Mouse (Mus musculus): ENCODE results near the gene Slc22a8. TPM values are rescaled to one million over a fixed set of nuclear protein-coding genes. Genes with fewer than 3 reads are reported as not detected.
A peak's percentile ranks its signal among the peaks of the same experiment; 100 is the strongest.

Slc22a8 gene
- polyA plus RNA-seq (2014; fragmentation: Nextera tagmentation; extraction: Ambion mirVana): 4.5 and 6.4 TPM in 2 replicates

DNA sequence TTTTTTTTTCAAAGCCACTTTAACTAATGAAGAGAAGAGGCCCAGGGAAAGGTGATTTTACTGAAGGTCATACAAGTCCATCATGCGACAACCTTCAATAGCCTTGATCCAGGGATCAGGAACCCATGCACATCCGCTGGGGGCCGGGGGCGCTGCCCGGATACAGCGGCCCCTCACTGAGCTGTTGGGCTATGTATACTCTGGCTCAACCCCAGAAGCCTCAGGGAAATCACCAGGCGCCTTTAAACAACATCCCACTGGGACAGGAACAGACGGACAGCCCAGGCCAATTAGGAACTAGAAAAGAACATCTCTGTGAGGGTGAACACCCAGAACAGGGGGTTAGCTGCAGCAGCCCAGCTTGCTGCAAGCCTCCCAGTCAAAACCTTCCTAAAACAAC is at the start of gene Slc22a8:
Gene Slc22a8 (plus strand): TSS at position 301 of the 400 bp plus-strand sequence.
- no peak for ATAC-seq (ENCODE audit: low FRiP score, low TSS enrichment)

DNA sequence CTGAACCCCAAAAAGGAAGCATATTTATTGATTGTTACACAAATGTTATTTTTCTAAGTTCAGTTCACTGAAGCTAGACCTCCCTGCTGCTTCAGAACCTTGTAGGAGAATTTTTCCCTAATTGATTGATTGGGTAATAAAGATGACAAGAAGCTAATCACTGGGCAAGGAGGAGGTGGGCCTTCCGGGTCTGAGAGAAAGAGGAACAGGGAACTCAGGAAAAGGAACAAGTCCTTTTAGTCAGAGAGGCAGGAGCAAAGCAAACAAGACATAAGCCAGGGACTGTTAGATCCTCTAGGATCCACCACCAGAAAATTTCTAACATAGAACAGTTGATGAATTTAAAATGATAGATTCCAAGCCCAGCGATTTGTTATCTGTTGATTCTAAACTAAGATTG is 32.2 kb upstream of the Slc22a8 start:
- Histone ChIP-seq H3K4me1 (ENCODE audit: control insufficient read depth, insufficient read depth, low read length) (no peaks in the 10 kb centered on the region), H3K4me2 (ENCODE audit: low read length) (no peak overlapping the region), H3K36me3 (ENCODE audit: control insufficient read depth, insufficient read depth, low read length) (no peaks in the 10 kb centered on the region), H3K27me3 (ENCODE audit: control insufficient read depth, insufficient read depth, low read length) (no peaks in the 10 kb centered on the region), H3K27ac (replicated peaks; ENCODE audit: low read depth, low read length) (no peak overlapping the region), H3K4me3 (replicated peaks; ENCODE audit: low read depth, low read length) (no peak overlapping the region), H3K9ac (replicated peaks; ENCODE audit: low read length) (no peak overlapping the region), H3K9me3 (ENCODE audit: control insufficient read depth, low read length) (no peaks in the 10 kb centered on the region)
- 90% methylated on average over 2 of the region's 2 CpGs for WGBS
- no peak for ATAC-seq (ENCODE audit: low FRiP score, low TSS enrichment)
- DNase-seq: no peak

More for the DNA sequence above, at the start of gene Slc22a8:
- H3K9ac ChIP-seq (replicated peaks; ENCODE audit: low read length): no peak within 1 kb of the TSS; the same call in 1 of the 2 replicates
- H3K27me3 ChIP-seq (ENCODE audit: control insufficient read depth, insufficient read depth, low read length): no peaks in the 10 kb centered on the region
- H3K4me3 ChIP-seq (replicated peaks; ENCODE audit: low read depth, low read length): no peak within 1 kb of the TSS
- H3K9me3 ChIP-seq (ENCODE audit: control insufficient read depth, low read length): no peaks in the 10 kb centered on the region
- no peak for DNase-seq
- 60% methylated on average over 8 of the region's 8 CpGs for WGBS
- H3K27ac ChIP-seq (replicated peaks; ENCODE audit: low read depth, low read length): peak within 1 kb of the TSS; percentile 37; the same call in 1 of the 2 replicates
- no peak within 1 kb of the TSS for H3K4me2 ChIP-seq (ENCODE audit: low read length)
- H3K36me3 ChIP-seq (ENCODE audit: control insufficient read depth, insufficient read depth, low read length): no peaks in the 10 kb centered on the region
- peaks cover 4% of the 10 kb centered on the region; the same call in 1 of the 2 replicates for H3K4me1 ChIP-seq (ENCODE audit: control insufficient read depth, insufficient read depth, low read length)

DNA sequence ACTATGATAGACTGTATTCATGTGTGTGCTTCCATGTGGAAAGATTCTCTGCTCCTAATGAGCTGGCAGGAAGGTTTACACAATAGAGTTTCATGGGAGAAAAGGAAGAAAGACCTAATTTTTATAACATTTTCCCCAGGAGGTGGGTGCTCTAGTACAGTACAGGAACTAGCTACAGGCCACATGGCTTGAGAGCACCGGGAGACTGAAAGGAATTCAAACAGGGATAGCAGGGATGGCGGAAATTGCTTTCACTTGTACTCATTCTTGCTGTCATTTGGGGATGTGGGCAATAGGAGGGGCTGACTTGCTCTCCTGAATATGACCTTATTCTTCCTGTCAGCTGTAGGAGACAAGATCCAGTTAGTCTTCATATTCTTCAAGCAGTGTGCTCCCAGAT is 27.0 kb upstream of the Slc22a8 start:
- Histone ChIP-seq H3K27ac (replicated peaks; ENCODE audit: low read depth, low read length) (no peak overlapping the region), H3K4me1 (ENCODE audit: control insufficient read depth, insufficient read depth, low read length) (no peaks in the 10 kb centered on the region), H3K4me3 (replicated peaks; ENCODE audit: low read depth, low read length) (no peak overlapping the region), H3K9ac (replicated peaks; ENCODE audit: low read length) (no peak overlapping the region), H3K36me3 (ENCODE audit: control insufficient read depth, insufficient read depth, low read length) (no peaks in the 10 kb centered on the region), H3K4me2 (ENCODE audit: low read length) (no peak overlapping the region), H3K27me3 (ENCODE audit: control insufficient read depth, insufficient read depth, low read length) (no peaks in the 10 kb centered on the region), H3K9me3 (ENCODE audit: control insufficient read depth, low read length) (no peaks in the 10 kb centered on the region)
- 65% methylated on average over 2 of the region's 2 CpGs for WGBS
- DNase-seq: no peak
- no peak for ATAC-seq (ENCODE audit: low FRiP score, low TSS enrichment)

DNA sequence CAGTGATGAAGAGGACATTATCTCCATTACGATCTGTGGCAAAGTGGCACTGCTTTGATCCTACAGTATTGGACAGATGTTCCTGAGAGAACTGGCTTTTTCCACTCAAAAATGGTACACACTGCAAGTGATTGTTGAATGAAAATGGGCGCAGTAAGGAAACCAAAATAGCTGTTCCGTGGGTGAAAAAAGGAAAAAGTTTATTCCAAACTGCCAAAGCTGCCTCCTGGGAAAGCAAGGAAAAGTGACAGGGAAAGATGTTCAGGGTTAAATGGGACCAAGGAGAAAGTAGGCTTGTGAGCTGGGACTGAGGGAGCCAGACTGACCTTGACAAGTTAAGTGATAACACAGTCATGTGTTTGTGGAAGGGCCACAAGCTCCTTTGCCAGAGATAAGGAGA is 26.6 kb upstream of the Slc22a8 start:
- H3K27ac ChIP-seq (replicated peaks; ENCODE audit: low read depth, low read length): no peak overlapping the region
- ATAC-seq (ENCODE audit: low FRiP score, low TSS enrichment) (no peak), DNase-seq (no peak)
- no peaks in the 10 kb centered on the region for H3K36me3 ChIP-seq (ENCODE audit: control insufficient read depth, insufficient read depth, low read length)
- H3K4me3 ChIP-seq (replicated peaks; ENCODE audit: low read depth, low read length): no peak overlapping the region
- no peak overlapping the region for H3K9ac ChIP-seq (replicated peaks; ENCODE audit: low read length)
- H3K4me1 ChIP-seq (ENCODE audit: control insufficient read depth, insufficient read depth, low read length): no peaks in the 10 kb centered on the region
- no peaks in the 10 kb centered on the region for H3K27me3 ChIP-seq (ENCODE audit: control insufficient read depth, insufficient read depth, low read length)
- WGBS: 85% methylated on average over 3 of the region's 3 CpGs
- no peaks in the 10 kb centered on the region for H3K9me3 ChIP-seq (ENCODE audit: control insufficient read depth, low read length)
- H3K4me2 ChIP-seq (ENCODE audit: low read length): no peak overlapping the region

DNA sequence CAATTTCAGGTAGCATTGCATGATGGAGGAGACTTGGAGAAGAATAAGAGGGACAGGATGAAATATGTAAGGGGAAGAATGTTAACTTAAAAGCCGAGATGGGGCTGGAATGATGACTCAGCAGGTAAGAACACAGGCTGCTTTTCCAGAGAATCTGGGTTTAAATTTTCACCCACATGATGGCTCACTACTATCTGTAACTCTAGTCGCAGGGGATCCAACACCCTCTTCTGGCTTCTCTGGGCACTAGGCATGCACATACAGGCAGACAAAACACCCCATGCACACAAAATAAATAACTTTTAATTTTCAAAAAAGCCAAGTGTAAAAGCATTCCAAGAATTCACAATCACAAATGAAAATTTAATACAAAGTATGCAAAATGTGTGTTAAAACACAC is 25.8 kb upstream of the Slc22a8 start:
- DNase-seq (no peak), ATAC-seq (ENCODE audit: low FRiP score, low TSS enrichment) (no peak)
- H3K4me2 ChIP-seq (ENCODE audit: low read length): no peak overlapping the region
- no peaks in the 10 kb centered on the region for H3K9me3 ChIP-seq (ENCODE audit: control insufficient read depth, low read length)
- no peaks in the 10 kb centered on the region for H3K4me1 ChIP-seq (ENCODE audit: control insufficient read depth, insufficient read depth, low read length)
- no peak overlapping the region for H3K4me3 ChIP-seq (replicated peaks; ENCODE audit: low read depth, low read length)
- no peak overlapping the region for H3K9ac ChIP-seq (replicated peaks; ENCODE audit: low read length)
- WGBS: 82% methylated on average over 2 of the region's 2 CpGs
- H3K27ac ChIP-seq (replicated peaks; ENCODE audit: low read depth, low read length): no peak overlapping the region
- H3K27me3 ChIP-seq (ENCODE audit: control insufficient read depth, insufficient read depth, low read length): no peaks in the 10 kb centered on the region
- no peaks in the 10 kb centered on the region for H3K36me3 ChIP-seq (ENCODE audit: control insufficient read depth, insufficient read depth, low read length)

DNA sequence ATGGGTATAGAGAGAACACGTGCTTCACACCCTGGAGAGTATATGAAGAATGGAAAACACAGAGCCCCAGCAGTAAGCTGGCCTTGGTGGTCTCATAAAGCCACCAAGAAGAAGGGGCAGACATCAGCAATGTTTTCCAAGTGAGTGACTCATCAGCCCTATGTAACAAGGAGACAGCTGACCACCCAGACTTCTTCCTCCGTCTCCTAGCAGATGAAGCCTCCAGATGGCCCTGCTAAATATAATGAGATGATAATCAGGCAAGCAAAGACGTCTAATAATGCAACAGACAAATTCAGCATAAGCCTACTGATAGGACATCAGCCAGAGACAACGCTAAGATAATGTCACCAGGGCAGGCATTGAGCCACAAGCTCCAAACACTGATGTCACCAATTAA is 25.1 kb upstream of the Slc22a8 start:
- Histone ChIP-seq H3K27ac (replicated peaks; ENCODE audit: low read depth, low read length) (no peak overlapping the region), H3K4me3 (replicated peaks; ENCODE audit: low read depth, low read length) (no peak overlapping the region), H3K9ac (replicated peaks; ENCODE audit: low read length) (no peak overlapping the region), H3K4me2 (ENCODE audit: low read length) (no peak overlapping the region), H3K9me3 (ENCODE audit: control insufficient read depth, low read length) (no peaks in the 10 kb centered on the region), H3K36me3 (ENCODE audit: control insufficient read depth, insufficient read depth, low read length) (no peaks in the 10 kb centered on the region), H3K4me1 (ENCODE audit: control insufficient read depth, insufficient read depth, low read length) (no peaks in the 10 kb centered on the region), H3K27me3 (ENCODE audit: control insufficient read depth, insufficient read depth, low read length) (no peaks in the 10 kb centered on the region)
- ATAC-seq (ENCODE audit: low FRiP score, low TSS enrichment): peak; percentile 34; the same call in 1 of the 2 replicates
- WGBS: 18% methylated on average over 4 of the region's 4 CpGs
- no peak for DNase-seq

DNA sequence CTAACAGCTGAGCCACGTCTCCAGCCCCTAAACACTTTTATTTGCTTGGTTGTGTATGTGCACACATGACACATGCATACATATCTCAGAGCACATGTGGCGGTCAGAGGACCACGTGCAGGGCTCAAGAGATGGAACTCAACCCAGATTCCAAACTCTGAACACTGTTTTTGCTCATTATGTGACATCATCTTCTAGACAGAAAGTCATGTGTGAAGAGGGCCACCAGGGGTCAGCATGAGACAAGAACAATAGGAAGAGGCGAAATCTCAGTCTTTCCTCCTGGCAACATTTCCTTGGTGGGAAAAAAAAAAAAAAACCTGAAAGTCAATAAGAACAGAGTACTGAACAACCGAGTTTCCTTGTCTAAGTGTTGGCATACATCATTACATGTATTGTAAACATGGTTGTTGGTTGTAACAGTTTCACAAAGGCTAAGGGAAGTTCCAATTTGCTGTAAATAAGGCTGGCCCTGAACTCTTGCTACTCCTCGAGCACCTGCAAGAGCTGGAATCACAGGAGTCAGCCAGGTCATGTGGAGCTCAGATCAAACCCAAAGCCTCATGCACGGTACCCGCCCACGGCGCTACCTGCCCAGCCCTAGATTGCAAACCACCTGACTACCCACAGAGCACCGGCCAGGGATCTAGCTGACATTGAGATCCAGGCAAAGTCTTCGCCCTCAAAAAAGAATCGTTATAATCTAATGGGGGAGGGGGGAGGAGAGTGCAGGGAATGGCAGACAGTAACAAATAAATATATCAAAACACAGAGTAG is 23.8 kb upstream of the Slc22a8 start:
- no peaks in the 10 kb centered on the region for H3K36me3 ChIP-seq (ENCODE audit: control insufficient read depth, insufficient read depth, low read length)
- no peaks in the 10 kb centered on the region for H3K27me3 ChIP-seq (ENCODE audit: control insufficient read depth, insufficient read depth, low read length)
- no peak overlapping the region for H3K4me2 ChIP-seq (ENCODE audit: low read length)
- WGBS: 54% methylated on average over 13 of the region's 13 CpGs
- H3K9me3 ChIP-seq (ENCODE audit: control insufficient read depth, low read length): no peaks in the 10 kb centered on the region
- DNase-seq (peak; percentile 73), ATAC-seq (ENCODE audit: low FRiP score, low TSS enrichment) (no peak)
- no peak overlapping the region for H3K27ac ChIP-seq (replicated peaks; ENCODE audit: low read depth, low read length)
- H3K9ac ChIP-seq (replicated peaks; ENCODE audit: low read length): no peak overlapping the region
- H3K4me3 ChIP-seq (replicated peaks; ENCODE audit: low read depth, low read length): no peak overlapping the region
- H3K4me1 ChIP-seq (ENCODE audit: control insufficient read depth, insufficient read depth, low read length): no peaks in the 10 kb centered on the region

DNA sequence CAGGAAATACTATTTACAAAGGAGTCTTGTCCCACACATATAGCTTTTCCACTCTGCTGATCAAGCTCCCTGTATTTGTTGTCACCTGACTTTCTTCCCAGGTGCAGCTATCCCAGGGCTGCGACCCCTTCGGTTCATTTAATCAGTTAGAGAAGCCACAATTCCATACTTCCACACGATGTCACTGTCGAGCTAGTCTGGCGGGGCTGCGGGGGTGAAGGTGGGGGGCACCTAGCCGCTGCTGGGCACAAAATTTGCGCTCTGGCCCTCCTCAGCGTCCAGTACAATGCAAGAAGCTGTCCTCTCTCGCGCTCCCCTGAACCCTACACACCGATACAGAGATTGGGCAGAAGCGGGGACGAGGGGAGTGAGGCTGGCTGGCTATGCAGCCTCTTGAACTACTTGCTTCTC is 21.6 kb upstream of the Slc22a8 start:
- WGBS: 3% methylated on average over 14 of the region's 14 CpGs
- no peaks in the 10 kb centered on the region for H3K9me3 ChIP-seq (ENCODE audit: control insufficient read depth, low read length)
- H3K27me3 ChIP-seq (ENCODE audit: control insufficient read depth, insufficient read depth, low read length): no peaks in the 10 kb centered on the region
- H3K4me3 ChIP-seq (replicated peaks; ENCODE audit: low read depth, low read length): peak overlapping the region; percentile 25
- H3K4me1 ChIP-seq (ENCODE audit: control insufficient read depth, insufficient read depth, low read length): no peaks in the 10 kb centered on the region
- DNase-seq (peak; percentile 71), ATAC-seq (ENCODE audit: low FRiP score, low TSS enrichment) (no peak; the same call in 1 of the 2 replicates)
- H3K4me2 ChIP-seq (ENCODE audit: low read length): peak overlapping the region; percentile 59
- H3K27ac ChIP-seq (replicated peaks; ENCODE audit: low read depth, low read length): no peak overlapping the region
- no peaks in the 10 kb centered on the region for H3K36me3 ChIP-seq (ENCODE audit: control insufficient read depth, insufficient read depth, low read length)
- H3K9ac ChIP-seq (replicated peaks; ENCODE audit: low read length): peak overlapping the region; percentile 36; the same call in 1 of the 2 replicates
